In genomic region chr9:106183996-106184395, GRCm38 (mm10) we compare ENCODE assay signal across 22 mouse cellular contexts. TPM values are rescaled to one million over a fixed set of nuclear protein-coding genes. Genes with fewer than 3 reads are reported as not detected.
DNase-seq lines count a peak whose midpoint lies in the region; ATAC-seq and TF ChIP-seq lines count a peak whose summit lies in the region.
"Had no signal": no experiment of that assay in that cellular context is flagged by ENCODE, and none has a peak within 500 bp of the region (broad histone marks: within the 10 kb centered on the region; RNA-seq: fewer than 3 reads in every experiment).

No protein-coding gene starts in this region.

- no peak for TF ChIP-seq CTCF in kidney, adult 2 months (conservative IDR thresholded peaks at IDR 0.05; ENCODE audit: insufficient read depth, insufficient read length, low read depth, low read length)

- no peaks in the 10 kb centered on the region for H3K9me3 ChIP-seq in kidney, embryonic 16.5 days (ENCODE audit: low read length)
- H3K9me3 ChIP-seq: embryonic facial prominence, embryonic 13.5 days; embryonic facial prominence, embryonic 15.5 days; forebrain, embryonic 10.5 days; forebrain, embryonic 12.5 days had no signal

- H3K4me1 ChIP-seq in kidney, adult 2 months (ENCODE audit: control insufficient read depth, insufficient read depth, low read length): peaks cover 19% of the 10 kb centered on the region; the same call in 1 of the 2 replicates
- H3K4me1 ChIP-seq in kidney, embryonic 16.5 days (ENCODE audit: insufficient read depth, low read length): no peaks in the 10 kb centered on the region
- H3K4me1 ChIP-seq: embryonic facial prominence, embryonic 13.5 days; embryonic facial prominence, embryonic 15.5 days; forebrain, embryonic 10.5 days; forebrain, embryonic 12.5 days had no signal

- no peak overlapping the region for H3K4me2 ChIP-seq in kidney, embryonic 16.5 days (replicated peaks; ENCODE audit: low read depth, low read length)
- H3K4me2 ChIP-seq: embryonic facial prominence, embryonic 13.5 days; embryonic facial prominence, embryonic 15.5 days; forebrain, embryonic 12.5 days had no signal

- H3K9ac ChIP-seq in kidney, embryonic 16.5 days (replicated peaks; ENCODE audit: low read length): no peak overlapping the region
- H3K9ac ChIP-seq: embryonic facial prominence, embryonic 13.5 days; embryonic facial prominence, embryonic 15.5 days; forebrain, embryonic 12.5 days had no signal

- TF ChIP-seq POLR2A in kidney, adult 2 months (IDR thresholded peaks at IDR 0.05; ENCODE audit: low read depth, low read length): no peak

- peak overlapping the region; percentile 63; the same call in 1 of the 2 replicates for H3K27ac ChIP-seq in kidney, adult 2 months (ENCODE audit: insufficient read depth, low read depth, low read length)
- no peak overlapping the region for H3K27ac ChIP-seq in kidney, embryonic 16.5 days (ENCODE audit: low read length)
- H3K27ac ChIP-seq: embryonic facial prominence, embryonic 13.5 days; embryonic facial prominence, embryonic 15.5 days; forebrain, embryonic 10.5 days; forebrain, embryonic 12.5 days had no signal

- ATAC-seq in kidney, embryonic 16.5 days (ENCODE audit: low FRiP score, low TSS enrichment): no peak
- ATAC-seq: forebrain, embryonic 14.5 days; forebrain, embryonic 16.5 days had no signal

- WGBS in kidney, adult 2 months: 55% methylated on average over 5 of the region's 5 CpGs
- 85% methylated on average over 5 of the region's 5 CpGs for WGBS in kidney, embryonic 16.5 days

- H3K27me3 ChIP-seq in kidney, adult 2 months (replicated peaks; ENCODE audit: control insufficient read depth, insufficient read depth, low read length): no peaks in the 10 kb centered on the region
- no peaks in the 10 kb centered on the region for H3K27me3 ChIP-seq in kidney, embryonic 16.5 days (ENCODE audit: insufficient read depth, low read length)
- H3K27me3 ChIP-seq: embryonic facial prominence, embryonic 13.5 days; embryonic facial prominence, embryonic 15.5 days; forebrain, embryonic 12.5 days had no signal

- no peak overlapping the region for H3K4me3 ChIP-seq in kidney, adult 2 months (ENCODE audit: insufficient read depth, low read depth, low read length)
- no peak overlapping the region for H3K4me3 ChIP-seq in kidney, embryonic 16.5 days (ENCODE audit: low read length)
- H3K4me3 ChIP-seq: embryonic facial prominence, embryonic 13.5 days; embryonic facial prominence, embryonic 15.5 days; erythroblast, embryonic 14.5 days; forebrain, embryonic 10.5 days; forebrain, embryonic 12.5 days had no signal

- peaks cover 31% of the 10 kb centered on the region for H3K36me3 ChIP-seq in kidney, adult 2 months (ENCODE audit: control insufficient read depth, insufficient read depth, low read length)
- H3K36me3 ChIP-seq in kidney, embryonic 16.5 days (ENCODE audit: insufficient read depth, low read length): peaks cover 81% of the 10 kb centered on the region

- DNase-seq in kidney, adult 2 months: peak; percentile 78
- DNase-seq in kidney, adult 11 months: no peak
- peak; percentile 82 for DNase-seq in kidney, adult 9 months
- DNase-seq: adrenal gland, postnatal 10 days; adrenal gland, postnatal 25 days; cerebellum, adult 11 months; cerebellum, adult 18-20 months; cerebellum, adult 8-10 months; cerebellum, adult 9-11 months; cerebellum, postnatal 14 days; cerebellum, postnatal 36 days; embryo, embryonic 11 days had no signal

RNA-seq across cellular contexts. Expression of gene Wdr82, which starts 13.3 kb away (rescaled TPM):
- 37.6 and 38.9 TPM in 2 replicates for polyA plus RNA-seq in kidney, adult 2 months (2012; rRNA removed)
- 20.7 and 20.8 TPM in 2 replicates for polyA plus RNA-seq in kidney, embryonic 16.5 days (2015; fragmentation: Nextera tagmentation; extraction: Ambion mirVana)

RNA-seq across cellular contexts. Expression of gene Ppm1m, which starts 15.6 kb away (rescaled TPM):
- 28.5 and 32.6 TPM in 2 replicates for polyA plus RNA-seq in kidney, adult 2 months (2012; rRNA removed)
- polyA plus RNA-seq in kidney, embryonic 16.5 days (2015; fragmentation: Nextera tagmentation; extraction: Ambion mirVana): 56.8 and 58.8 TPM in 2 replicates

RNA-seq across cellular contexts. Expression of gene Twf2, which starts 18.9 kb away (rescaled TPM):
- polyA plus RNA-seq in kidney, adult 2 months (2012; rRNA removed): 24.4 and 29.7 TPM in 2 replicates
- polyA plus RNA-seq in kidney, embryonic 16.5 days (2015; fragmentation: Nextera tagmentation; extraction: Ambion mirVana): 72.7 and 75.5 TPM in 2 replicates

RNA-seq across cellular contexts. Expression of gene Glyctk, which starts 26.1 kb away (rescaled TPM):
- polyA plus RNA-seq in kidney, adult 2 months (2012; rRNA removed): 168 and 212 TPM in 2 replicates
- 14.7 and 17.1 TPM in 2 replicates for polyA plus RNA-seq in kidney, embryonic 16.5 days (2015; fragmentation: Nextera tagmentation; extraction: Ambion mirVana)

RNA-seq across cellular contexts. Expression of gene Tlr9, which starts 38.4 kb away (rescaled TPM):
- polyA plus RNA-seq in kidney, adult 2 months (2012; rRNA removed): 2.0 and 4.2 TPM in 2 replicates
- 0.07 TPM in 1 of 2 replicates, not detected in the other for polyA plus RNA-seq in kidney, embryonic 16.5 days (2015; fragmentation: Nextera tagmentation; extraction: Ambion mirVana)
- polyA plus RNA-seq: C2C12; embryonic facial prominence, embryonic 11.5 days; embryonic facial prominence, embryonic 13.5 days; forebrain, embryonic 10.5 days; forebrain, embryonic 12.5 days; forebrain, embryonic 14.5 days; forebrain, embryonic 16.5 days had no signal
